8 mouse cellular contexts compared by ENCODE assay signal in the genomic region with DNA sequence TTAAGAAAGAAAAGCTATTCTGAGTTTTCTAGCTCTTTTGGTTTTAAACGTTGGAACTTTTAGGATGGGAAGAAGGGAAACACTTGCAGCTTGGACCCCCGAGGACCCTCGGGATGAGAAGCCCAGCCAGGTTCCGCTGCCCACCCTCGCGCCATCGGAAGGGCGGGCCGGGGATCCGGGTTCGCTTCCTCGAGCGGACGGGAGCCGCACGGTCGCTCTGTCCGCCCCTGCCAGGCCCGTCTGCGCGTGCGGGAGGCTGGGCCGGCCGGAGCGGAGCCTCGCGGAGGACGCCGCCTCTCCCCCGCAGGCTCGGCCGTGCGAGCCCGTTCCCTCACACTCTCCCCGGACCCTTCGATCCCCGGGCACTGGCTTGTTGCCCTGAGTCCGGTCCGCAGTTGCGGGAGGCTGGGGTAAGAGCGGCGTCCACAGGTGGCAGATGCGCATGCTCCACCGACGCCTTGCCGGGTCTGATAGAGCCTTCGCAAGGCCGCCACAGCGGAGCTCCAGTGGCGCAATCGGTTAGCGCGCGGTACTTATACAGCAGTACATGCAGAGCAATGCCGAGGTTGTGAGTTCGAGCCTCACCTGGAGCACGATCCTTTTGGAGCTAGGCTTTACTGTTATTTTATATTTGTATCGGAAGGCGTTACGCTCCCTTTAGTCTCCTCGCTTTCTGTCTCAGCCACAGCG. TPM values are rescaled to one million over a fixed set of nuclear protein-coding genes. Genes with fewer than 3 reads are reported as not detected.
DNase-seq lines count a peak whose midpoint lies in the region; ATAC-seq lines count a peak whose summit lies in the region.

No protein-coding gene starts in this region.

- peak overlapping the region; percentile 93 for H3K27ac ChIP-seq in hindbrain, embryonic 16.5 days (ENCODE audit: low read depth, low read length)
- H3K27ac ChIP-seq in macrophage = peak overlapping the region; percentile 38

- peak overlapping the region; percentile 79 for H3K4me2 ChIP-seq in hindbrain, embryonic 16.5 days (ENCODE audit: low read length)

- no peaks in the 10 kb centered on the region for H3K36me3 ChIP-seq in hindbrain, embryonic 16.5 days (ENCODE audit: control insufficient read depth, insufficient read depth, low read length)
- H3K36me3 ChIP-seq in macrophage (ENCODE audit: inconsistent target) = no peaks in the 10 kb centered on the region

- no peaks in the 10 kb centered on the region for H3K9me3 ChIP-seq in hindbrain, embryonic 16.5 days (ENCODE audit: control insufficient read depth, low read length)

- H3K4me3 ChIP-seq in hindbrain, embryonic 16.5 days (ENCODE audit: low read length) = peak overlapping the region; percentile 80
- H3K4me3 ChIP-seq in macrophage (ENCODE audit: inconsistent target) = peak overlapping the region; percentile 75

- H3K9ac ChIP-seq in hindbrain, embryonic 16.5 days (ENCODE audit: low read depth, low read length) = peak overlapping the region; percentile 83

- peaks cover 3% of the 10 kb centered on the region; the same call in 1 of the 2 replicates for H3K4me1 ChIP-seq in hindbrain, embryonic 16.5 days (ENCODE audit: control insufficient read depth, insufficient read depth, low read depth, low read length)

- under 1% methylated on average over 62 of the region's 62 CpGs for WGBS in hindbrain, embryonic 16.5 days
- WGBS in macrophage (ENCODE audit: missing documents) = 0% methylated on average over 44 of the region's 62 CpGs

- peak; percentile 92 for DNase-seq in R1 (ENCODE audit: low read depth, low spot score)
- peak; percentile 99 to 100 for DNase-seq in cerebellum, postnatal 25 days
- DNase-seq in frontal cortex, postnatal 36 days (ENCODE audit: low spot score in 2 of 2) = peak; percentile 99 to 100
- peak; percentile 98 to 99 for DNase-seq in left cerebral cortex, adult 18-20 months (ENCODE audit: low spot score in 2 of 2)
- DNase-seq in right cerebral cortex, adult 18-20 months = peak; percentile 97
- DNase-seq in urinary bladder, postnatal 10 days (ENCODE audit: low spot score) = peak; percentile 89

- ATAC-seq in hindbrain, embryonic 16.5 days = peak; percentile 94

- H3K79me2 ChIP-seq in macrophage (ENCODE audit: inconsistent target) = no peaks in the 10 kb centered on the region

- H3K27me3 ChIP-seq in hindbrain, embryonic 16.5 days (replicated peaks; ENCODE audit: control insufficient read depth, insufficient read depth, low read length) = no peaks in the 10 kb centered on the region

RNA-seq across cellular contexts. Expression of gene Haao, which starts 13.8 kb away (rescaled TPM):
- polyA plus RNA-seq in hindbrain, embryonic 16.5 days (2015; fragmentation: Nextera tagmentation; extraction: Ambion mirVana) = 0.15 and 0.51 TPM in 2 replicates
- under 1 TPM in 1 of 2 experiments, not detected in 1; 0.40 TPM for total RNA-seq in left cerebral cortex, adult 18-20 months (2021)
- total RNA-seq in macrophage (2018; cell fraction: chromatin; rRNA removed) = 1 to 10 TPM in 3 of 26 experiments, under 1 TPM in 4, not detected in 19; 0.19 to 1.5 (median 0.80) TPM
- total RNA-seq in macrophage (2018; cell fraction: cytosol; rRNA removed) = under 1 TPM in 17 of 26 experiments, not detected in 9; 0.05 to 0.43 (median 0.24) TPM
- total RNA-seq in macrophage (2018; cell fraction: nucleus; rRNA removed) = 1 to 10 TPM in 3 of 26 experiments, under 1 TPM in 15, not detected in 8; 0.26 to 2.4 (median 0.62) TPM
- polyA plus RNA-seq in macrophage (2018) = 0.53 to 0.67 TPM (median 0.56 TPM) in 3 replicates

Comparison
In these comparisons a context has a peak if more than half of its experiments do, and no peak if none do; other contexts are left out.
1. Peak in every context shown above with its lines: DNase-seq, ATAC-seq, H3K4me3 ChIP-seq and H3K27ac ChIP-seq.